Mouse (Mus musculus): ENCODE data around the gene Nfkbie. TPM values are rescaled to one million over a fixed set of nuclear protein-coding genes. Genes with fewer than 3 reads are reported as not detected.

Gene Nfkbie
- total RNA-seq, 2 experiments from 2014 or later, result 0.64 to 0.79 TPM

- no peak for DNase-seq
- intact Hi-C loops (cut with DNase I), result no loop called here
Observed at GRCm38 (mm10) chr17:45575123-45575897, 19.8 kb downstream of the Nfkbie start.

- DNase-seq, result no peak
- intact Hi-C loops (cut with DNase I), result no loop called here
Observed at GRCm38 (mm10) chr17:45578242-45578641, 22.7 kb downstream of the Nfkbie start.

- no peak for DNase-seq
- intact Hi-C loops (cut with DNase I), result no loop called here
Observed at GRCm38 (mm10) chr17:45578843-45579242, 23.3 kb downstream of the Nfkbie start.

- intact Hi-C loops (cut with DNase I), result no loop called here
- no peak for DNase-seq
Observed at GRCm38 (mm10) chr17:45579554-45579953, 24.1 kb downstream of the Nfkbie start.

- no peak for DNase-seq
- intact Hi-C loops (cut with DNase I), result loop anchor here (5.0 kb wide), 1 partner anchor 136 kb away; no protein-coding TSS in a partner anchor
Observed at GRCm38 (mm10) chr17:45580958-45581477, 25.5 kb downstream of the Nfkbie start.

- peak in 1 of 2 experiments; percentile 61 for DNase-seq
Observed at GRCm38 (mm10) chr17:45581567-45581983, 26.1 kb downstream of the Nfkbie start.

GRCm38 (mm10) chr17:45582188-45582587 lies 26.7 kb downstream of the Nfkbie start:
- intact Hi-C loops (cut with DNase I), result loop anchor here (2.0 to 5.0 kb wide), 2 partner anchors 61 to 135 kb away; no protein-coding TSS in a partner anchor

More at GRCm38 (mm10) chr17:45581567-45581983, 26.1 kb downstream of the Nfkbie start:
- intact Hi-C loops (cut with DNase I), result loop anchor here (5.0 kb wide), 1 partner anchor 136 kb away; no protein-coding TSS in a partner anchor

GRCm38 (mm10) chr17:45582715-45583355 lies 27.3 kb downstream of the Nfkbie start:
- DNase-seq, result no peak
- intact Hi-C loops (cut with DNase I), result loop anchor here (2.0 to 5.0 kb wide), 2 partner anchors 60 to 134 kb away; no protein-coding TSS in a partner anchor

More at GRCm38 (mm10) chr17:45582188-45582587, 26.7 kb downstream of the Nfkbie start:
- no peak for DNase-seq

- intact Hi-C loops (cut with DNase I), result loop anchor here (5.0 kb wide), 1 partner anchor 133 kb away; no protein-coding TSS in a partner anchor
- DNase-seq, result peak; percentile 82 to 89
Observed at GRCm38 (mm10) chr17:45584096-45584896, 28.8 kb downstream of the Nfkbie start.

- intact Hi-C loops (cut with DNase I), result loop anchor here (1.0 to 5.0 kb wide), 2 partner anchors 44 to 132 kb away; no protein-coding TSS in a partner anchor
- DNase-seq, result peak; percentile 78 to 83
Observed at GRCm38 (mm10) chr17:45584939-45585678, 29.6 kb downstream of the Nfkbie start.

- no peak for DNase-seq
- intact Hi-C loops (cut with DNase I), result loop anchor here (1.0 kb wide), 1 partner anchor 43 kb away; no protein-coding TSS in a partner anchor
Observed at GRCm38 (mm10) chr17:45585725-45586448, 30.4 kb downstream of the Nfkbie start.

GRCm38 (mm10) chr17:45586449-45586837 lies 30.9 kb downstream of the Nfkbie start:
- intact Hi-C loops (cut with DNase I), result no loop called here
- DNase-seq, result no peak

GRCm38 (mm10) chr17:45588370-45588769 lies 32.9 kb downstream of the Nfkbie start:
- no peak for DNase-seq
- intact Hi-C loops (cut with DNase I), result no loop called here

- intact Hi-C loops (cut with DNase I), result no loop called here
- DNase-seq, result no peak
Observed at GRCm38 (mm10) chr17:45589236-45589635, 33.7 kb downstream of the Nfkbie start.

GRCm38 (mm10) chr17:45589844-45590243 lies 34.3 kb downstream of the Nfkbie start:
- DNase-seq, result no peak
- intact Hi-C loops (cut with DNase I), result no loop called here

GRCm38 (mm10) chr17:45590410-45590809 lies 34.9 kb downstream of the Nfkbie start:
- DNase-seq, result no peak

GRCm38 (mm10) chr17:45591701-45592605 lies 36.5 kb downstream of the Nfkbie start:
- intact Hi-C loops (cut with DNase I), result no loop called here

More at GRCm38 (mm10) chr17:45590410-45590809, 34.9 kb downstream of the Nfkbie start:
- intact Hi-C loops (cut with DNase I), result no loop called here

More at GRCm38 (mm10) chr17:45591701-45592605, 36.5 kb downstream of the Nfkbie start:
- peak; percentile 78 to 86 for DNase-seq
